Mouse (Mus musculus) embryo, embryonic 10.5 days (tissue): ENCODE results near the gene Tenm2.

Experiments used
- DNase-seq: peaks from one replicate; pipeline ENCODE4 v3.0.0-alpha.2; 2015; ENCODE audit warnings: low spot score

The Tenm2 gene

DNA sequence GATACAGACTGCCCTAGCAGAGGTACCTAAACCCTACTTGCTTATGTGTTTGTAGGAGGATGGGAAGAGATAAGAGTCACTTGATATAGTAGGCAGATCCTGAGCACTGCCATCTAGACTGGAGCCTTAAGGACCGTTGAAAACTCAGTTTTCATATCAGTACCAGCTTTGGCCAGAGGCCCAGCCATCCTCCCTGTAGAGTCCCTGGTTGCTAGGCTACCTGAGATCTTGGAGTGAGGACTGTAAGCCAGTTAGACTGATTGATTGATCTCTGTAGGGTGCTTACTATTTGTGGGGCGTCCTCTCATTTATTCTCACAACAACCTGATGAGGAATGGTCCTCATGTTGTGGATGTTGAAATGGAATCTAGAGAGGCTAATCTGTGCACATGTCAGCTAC, 1041.4 kb downstream of the Tenm2 start:
- DNase-seq = no peak

DNA sequence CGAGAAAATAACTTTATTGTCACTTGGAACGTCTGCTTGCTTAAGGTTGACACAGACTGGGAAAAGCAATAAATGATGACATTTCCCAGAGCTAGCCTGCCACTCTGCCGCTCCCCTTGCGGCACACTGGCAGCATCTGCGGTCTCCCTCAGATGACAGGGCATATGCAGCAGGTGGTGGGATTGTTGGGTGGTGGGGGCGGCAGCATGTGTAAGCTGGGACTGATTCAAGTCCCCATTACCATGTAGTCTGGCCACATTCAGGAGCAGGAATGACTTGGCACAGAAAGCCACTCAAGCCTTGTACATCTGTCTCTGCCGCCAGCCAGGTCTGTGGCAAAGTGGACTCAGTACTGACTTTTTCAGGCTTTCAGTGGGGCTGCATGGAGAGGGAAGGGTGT, 1059.7 kb downstream of the Tenm2 start:
- no peak for DNase-seq

DNA sequence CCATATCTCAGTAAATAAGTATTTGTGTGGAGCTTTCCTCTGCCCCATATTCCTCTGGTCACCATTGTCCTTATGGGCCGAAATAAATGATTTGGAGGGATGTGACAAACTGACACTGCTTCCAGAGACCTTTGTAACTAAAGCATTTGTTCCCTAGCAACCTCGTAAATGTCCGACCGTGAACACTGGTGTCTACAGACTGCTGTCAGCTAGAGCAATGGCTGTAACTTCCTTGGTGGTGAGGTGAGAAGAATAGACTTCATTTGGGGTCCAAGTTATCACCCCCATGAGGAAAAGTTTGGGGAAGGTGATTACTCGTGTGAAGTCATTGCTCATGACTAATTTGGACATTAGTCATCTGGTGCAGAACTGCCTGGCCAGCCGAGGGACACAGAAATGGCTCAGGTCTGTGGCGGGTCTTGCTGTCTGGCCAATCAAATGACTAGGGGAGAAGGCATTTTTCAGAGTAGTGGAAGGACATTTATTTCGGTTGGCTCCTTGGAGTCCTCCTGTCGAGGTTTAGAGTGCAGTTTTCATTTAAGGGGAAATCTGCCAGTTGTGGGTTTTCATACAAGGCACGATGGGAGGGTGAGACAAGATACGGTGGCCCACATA, 1062.6 kb downstream of the Tenm2 start:
- DNase-seq = no peak

DNA sequence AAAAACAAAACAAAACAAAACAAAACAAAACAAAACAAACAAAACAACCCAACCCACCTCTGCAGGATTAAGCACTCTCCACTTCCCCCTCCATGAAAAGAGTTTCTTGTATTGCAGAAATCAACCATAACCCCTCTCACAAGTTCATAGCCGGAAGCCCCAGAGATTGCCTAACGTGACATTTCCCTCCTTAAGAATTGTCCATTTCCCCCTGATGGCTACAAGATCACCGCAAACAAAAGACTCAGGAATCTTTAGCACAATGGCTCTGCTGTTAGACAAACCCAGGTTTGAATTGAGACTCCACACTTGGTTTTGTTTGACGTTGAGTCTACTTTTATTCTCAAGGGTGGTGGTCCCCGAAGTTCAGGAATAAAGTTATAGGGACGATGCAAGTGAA, 1063.2 kb downstream of the Tenm2 start:
- DNase-seq = no peak

DNA sequence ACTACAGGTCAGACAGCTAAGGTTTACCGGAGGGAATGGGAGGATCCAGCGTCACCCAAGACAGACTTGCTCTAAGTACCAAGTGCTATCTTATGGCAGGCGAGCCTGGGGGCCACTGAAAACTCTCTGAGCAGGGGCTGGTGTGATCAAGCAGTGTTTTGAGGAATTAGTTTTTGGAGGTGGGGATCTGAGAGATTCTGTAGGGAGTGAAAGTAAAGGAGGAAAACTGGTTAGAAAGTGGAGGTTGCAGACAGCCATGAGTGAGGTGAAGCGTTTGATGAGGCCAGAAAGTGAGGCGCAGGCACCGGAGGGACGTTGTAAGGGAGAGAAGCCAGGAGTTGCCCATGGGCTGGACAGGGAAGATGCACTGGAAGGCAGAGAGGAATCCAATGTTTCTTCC, 1063.8 kb downstream of the Tenm2 start:
- no peak for DNase-seq

DNA sequence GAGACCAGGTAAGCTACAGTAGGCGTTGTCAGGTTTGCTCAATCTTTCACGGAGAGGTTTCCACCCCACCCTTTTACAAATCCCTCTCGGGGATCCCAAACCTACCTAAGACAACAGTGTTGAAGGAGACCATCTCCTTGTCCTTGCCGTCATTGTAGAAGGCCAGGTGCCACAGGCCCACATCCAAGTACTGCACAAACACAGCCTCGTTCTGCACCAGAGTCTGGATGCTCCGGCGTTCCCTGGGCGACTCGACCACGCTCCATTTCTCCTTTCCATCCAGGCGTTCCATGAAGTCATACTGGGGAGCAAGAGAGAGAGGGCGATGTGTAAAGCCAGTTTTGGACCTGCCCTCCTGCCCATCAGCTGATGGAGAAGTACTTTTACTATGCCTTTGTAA, 1064.5 kb downstream of the Tenm2 start:
- DNase-seq = no peak

DNA sequence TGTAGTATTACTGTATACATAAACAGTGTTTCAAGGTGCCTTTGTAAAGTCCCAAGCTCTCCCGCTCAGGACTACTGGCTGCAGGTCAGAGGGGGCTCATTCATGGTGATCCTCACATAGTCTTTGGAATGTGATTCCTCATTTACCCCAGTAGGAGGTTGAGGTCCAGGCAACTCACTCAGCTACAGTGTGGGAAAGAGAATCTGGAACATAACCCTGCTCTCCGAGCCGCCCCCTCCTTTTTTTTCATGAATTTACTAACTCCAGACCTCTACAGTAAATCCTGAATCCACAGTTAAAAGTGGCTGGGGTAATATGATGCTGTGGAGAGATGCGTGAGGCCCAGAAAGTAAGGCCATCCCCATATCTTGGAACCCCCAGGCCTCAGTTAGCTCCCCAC, 1066.0 kb downstream of the Tenm2 start:
- no peak for DNase-seq

DNA sequence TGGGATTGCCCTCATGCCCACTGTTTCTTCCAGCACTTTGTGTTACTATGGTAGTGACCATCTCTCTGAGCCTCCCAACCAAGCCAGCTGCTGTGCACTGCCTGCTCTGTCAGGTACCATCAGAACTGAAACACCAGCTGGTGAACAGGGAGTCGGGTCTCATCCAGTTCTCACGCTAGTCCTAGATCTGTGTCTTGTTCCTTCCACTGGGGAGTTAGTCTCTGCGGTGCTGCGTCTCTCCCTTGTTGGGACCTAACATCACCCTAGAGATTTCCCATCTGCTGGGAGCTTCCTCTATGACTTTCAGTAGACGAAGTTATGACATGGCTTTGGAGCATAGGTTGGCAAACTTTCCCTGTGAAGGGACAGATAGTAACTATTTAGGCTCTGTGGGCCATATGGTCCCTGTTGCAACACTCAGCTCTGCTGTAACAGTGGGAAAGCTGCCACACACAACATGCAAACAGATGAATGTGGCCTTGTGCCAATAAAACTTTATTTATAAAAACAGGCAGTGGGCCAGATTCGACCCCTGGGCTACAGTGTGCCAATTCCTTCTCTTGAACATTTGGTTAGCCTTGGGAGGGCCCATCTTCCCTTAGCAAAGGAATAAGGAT, 1066.7 kb downstream of the Tenm2 start:
- no peak for DNase-seq

DNA sequence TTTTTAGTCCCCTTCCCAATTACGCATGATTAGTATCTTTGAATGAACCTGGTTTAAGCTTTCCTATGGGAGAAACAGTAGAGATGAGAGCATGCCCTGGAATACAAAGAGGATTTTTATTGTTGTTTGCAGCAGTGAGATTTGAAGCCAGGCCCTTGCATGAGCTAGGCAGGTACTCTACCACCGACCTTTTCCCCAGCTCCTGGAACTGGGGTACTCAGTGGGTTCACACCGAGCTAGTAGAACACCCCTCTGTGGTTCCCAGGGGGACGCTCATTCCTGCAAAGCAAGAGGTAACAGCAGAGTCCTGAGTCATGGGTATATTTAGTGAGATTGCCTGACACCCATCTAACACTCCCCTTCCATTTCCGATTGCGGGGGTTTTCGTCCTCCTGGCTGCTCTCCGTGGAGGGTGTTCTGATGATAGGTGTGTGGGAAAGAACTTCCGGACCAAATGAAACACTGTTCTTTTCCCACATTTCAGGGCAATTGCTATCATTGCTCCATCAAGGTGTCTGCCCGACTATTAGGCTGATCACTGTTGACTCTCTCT, 1067.9 kb downstream of the Tenm2 start:
- DNase-seq = no peak

DNA sequence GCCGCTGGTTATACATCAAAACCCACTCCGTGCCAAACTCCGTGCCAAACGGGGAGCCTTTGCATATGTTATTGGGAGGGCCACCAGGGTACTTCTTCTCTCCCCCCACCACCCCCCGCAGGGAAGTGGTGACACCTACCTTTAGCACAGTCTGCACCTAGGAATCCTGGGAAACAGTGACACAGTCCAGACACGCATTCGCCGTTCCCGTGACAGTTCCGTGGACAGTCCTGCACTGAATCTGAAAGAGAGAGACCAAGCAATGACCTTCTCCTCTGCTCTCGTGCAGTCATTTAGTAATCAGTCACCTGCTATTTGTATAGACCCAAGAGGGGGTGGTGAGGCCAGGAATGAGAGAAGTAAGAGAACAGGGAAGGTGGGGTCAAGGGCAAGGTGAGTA, 1072.2 kb downstream of the Tenm2 start:
- no peak for DNase-seq

DNA sequence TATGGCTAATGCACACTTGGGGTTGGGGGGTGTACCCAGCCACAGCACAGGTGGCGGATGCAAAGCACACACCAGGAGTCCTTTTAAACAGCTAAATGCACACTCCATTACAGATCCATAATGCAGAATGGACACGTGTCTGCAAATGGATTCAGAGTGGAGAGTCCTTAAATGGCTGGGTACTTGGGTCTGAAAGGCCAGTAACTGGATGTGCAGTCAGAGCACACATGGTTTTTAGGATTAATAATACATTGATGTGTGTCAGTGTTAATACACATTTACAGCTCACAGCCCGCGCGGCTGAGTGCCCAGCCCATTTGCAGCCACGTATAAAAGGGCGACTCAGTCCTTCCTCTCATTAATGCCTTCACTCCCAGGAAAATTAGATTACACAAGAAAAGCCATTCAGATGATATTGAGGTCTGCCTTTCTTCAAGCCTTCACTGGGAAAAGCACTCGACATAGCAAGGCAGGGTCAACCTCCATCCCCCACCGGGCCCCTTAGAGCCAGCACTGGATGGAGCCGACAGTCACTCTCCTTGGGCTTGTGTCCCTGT, 1073.9 kb downstream of the Tenm2 start:
- DNase-seq = no peak

DNA sequence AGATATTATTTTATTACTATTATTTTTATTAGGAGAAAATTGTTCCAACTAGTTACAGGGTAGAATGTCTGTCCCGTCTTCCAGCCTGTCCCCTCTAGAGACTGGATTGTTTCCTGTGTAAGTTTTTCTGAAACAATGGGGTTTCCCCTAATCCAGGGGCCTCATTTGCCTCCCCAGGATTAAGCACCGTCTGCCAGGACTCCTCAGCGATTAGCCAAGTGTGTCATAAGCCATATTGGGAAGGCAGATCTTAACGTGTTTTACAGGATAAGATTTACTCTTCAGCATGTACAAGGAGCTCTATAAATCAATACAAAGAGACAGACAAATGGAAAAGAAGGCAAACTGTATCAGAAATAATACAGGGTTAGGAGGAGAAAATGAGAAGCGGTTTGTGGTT, 1082.3 kb downstream of the Tenm2 start:
- DNase-seq = no peak

DNA sequence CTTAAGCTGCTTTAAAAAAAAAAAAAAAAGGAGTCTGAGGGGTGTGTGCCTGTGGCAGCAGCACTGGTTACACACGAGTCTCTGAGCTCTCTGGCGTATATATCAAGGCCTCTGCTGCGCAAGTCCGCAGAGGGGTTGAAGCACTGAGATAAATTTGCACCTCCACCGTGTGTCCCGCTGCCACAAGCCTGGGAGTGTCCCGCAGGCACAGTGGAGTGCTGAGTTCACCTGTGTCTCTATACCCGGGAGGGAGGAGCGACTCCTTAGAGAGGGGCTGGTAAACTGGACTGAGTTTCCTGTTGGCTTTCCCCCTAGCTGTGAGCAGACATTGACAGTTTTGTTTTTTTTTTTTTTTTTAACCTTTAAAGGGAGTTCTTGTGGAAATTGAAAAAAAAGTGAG, 1082.8 kb downstream of the Tenm2 start:
- DNase-seq = no peak

DNA sequence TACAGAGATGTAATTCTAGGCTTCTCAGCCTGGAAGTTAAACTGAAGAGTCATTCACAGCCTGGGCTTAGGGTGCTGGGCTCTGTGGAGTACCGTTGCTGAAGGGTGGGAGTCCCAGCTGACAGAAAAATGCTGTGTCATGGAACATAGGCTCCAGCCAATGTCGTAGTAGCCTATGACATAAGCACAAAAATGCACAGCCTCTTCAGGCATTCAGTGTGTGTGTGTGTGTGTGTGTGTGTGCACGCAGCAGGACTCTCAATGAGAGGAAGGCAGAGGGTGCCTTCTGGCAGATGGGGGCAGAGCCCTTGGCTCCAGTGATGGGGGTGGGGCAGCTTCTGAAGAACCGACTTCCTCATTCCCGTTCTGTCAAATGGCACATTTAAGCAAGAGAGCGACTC, 1083.5 kb downstream of the Tenm2 start:
- DNase-seq = peak; percentile 55

DNA sequence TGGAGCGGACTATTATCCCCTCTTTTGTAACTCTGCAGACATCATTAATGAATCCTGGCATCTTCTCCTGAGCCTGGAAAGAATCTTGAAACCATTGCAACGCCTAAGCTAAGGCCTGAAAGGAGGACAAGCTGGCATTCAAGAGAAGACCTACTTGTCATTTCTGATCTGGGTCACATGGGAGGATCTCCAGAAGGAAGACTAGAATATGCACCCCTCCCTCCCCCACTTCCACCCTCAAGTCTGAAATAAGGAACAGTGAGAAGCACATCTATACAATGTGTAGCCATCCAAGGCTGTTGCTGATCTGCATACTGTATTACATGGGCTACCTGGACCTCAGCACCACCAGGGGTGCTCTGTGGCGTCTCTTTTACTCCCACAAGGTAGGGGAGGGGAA, 1086.7 kb downstream of the Tenm2 start:
- no peak for DNase-seq

DNA sequence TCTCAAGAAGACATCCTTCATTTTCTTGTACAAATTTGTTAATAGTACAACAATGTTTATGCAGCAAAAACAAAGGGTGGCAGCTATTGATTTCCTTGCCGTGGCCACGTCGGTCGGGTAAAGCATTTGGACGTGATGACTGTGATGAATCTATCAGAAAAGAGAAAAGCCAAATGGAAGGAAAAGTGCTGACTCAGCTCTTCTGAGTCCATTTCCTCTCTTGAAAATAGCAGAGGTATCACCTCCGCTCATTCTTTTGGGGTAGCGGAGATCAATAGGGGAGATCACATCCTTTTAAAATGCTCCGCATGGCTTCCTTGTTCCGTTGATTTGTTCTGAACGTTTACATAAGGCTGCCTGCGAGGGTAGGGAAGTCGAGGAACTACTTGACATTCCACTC, 1090.7 kb downstream of the Tenm2 start:
- DNase-seq = no peak

DNA sequence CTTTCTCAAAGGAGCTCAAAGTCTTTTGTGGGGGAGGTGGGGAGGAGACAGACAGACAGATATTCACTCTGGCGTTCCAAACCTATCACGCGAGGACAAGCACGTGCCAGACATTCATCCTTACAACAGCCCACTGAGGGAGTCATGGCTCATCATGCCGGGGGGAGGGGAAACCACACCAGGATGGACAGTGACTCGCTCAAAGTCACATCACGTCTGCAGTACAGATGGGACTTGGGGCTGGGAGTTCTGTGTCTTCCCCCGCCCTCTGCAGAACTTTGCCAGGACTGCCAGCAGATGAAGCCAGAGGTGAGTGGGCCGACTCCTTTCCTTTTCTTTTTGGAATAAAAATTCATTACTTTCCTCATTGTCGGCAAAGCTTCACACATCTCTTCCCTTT, 1095.4 kb downstream of the Tenm2 start:
- DNase-seq = no peak

DNA sequence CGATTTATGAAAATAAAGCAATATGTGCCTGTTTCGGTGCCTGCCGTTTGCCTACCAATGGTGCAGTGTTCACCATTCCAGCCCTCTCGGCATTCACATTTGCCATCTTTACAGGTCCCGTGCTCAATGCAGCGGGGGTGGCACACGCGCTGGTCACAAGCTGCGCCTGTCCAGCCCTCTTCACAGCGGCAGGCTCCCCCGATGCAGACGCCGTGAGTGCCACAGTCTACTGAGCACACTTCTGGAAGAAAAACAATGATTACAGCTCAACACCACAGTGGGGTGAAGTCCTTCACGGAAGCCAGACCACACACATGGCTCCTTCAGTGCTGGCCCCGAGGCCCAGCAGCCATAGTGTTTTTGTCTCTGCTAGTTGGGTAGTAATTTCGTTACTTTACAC, 1096.2 kb downstream of the Tenm2 start:
- no peak for DNase-seq

DNA sequence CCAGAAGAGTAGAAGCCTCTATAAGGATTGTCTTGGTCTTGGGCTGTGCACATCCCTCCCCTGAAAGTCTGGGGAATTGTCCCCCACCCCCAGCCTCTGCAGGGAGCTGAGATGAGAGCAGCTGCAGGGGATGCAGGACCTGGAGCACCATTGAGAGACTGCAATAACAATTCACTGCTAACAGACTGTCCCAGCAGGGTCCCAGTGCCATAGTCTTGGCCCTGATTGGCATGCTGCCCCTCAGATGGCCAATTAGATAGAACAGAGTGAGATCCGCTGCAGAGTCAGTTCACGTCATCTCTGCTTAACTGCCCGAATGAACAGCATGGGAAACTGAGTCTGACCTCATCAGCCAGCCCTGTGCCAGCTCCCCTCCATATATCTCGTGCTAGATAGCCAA, 1097.9 kb downstream of the Tenm2 start:
- DNase-seq = no peak

DNA sequence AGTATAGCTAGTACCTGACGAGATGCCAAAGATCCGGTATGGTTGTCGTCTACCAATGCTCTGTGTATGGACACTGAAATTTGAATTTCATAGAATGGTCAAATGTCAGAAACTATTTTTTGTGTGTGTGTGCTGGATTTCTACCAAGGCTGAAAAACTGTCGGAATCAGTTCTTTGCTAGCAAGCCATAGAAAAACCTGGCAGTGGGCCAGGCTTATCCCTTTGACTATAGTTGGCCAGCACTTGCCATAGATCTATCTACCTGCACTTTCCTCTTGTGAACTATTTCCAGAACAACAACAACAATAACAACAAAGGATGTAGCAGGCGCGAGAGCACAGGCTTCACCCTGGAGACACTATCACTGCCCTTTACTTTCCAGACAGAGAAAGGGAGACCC, 1098.5 kb downstream of the Tenm2 start:
- no peak for DNase-seq

DNA sequence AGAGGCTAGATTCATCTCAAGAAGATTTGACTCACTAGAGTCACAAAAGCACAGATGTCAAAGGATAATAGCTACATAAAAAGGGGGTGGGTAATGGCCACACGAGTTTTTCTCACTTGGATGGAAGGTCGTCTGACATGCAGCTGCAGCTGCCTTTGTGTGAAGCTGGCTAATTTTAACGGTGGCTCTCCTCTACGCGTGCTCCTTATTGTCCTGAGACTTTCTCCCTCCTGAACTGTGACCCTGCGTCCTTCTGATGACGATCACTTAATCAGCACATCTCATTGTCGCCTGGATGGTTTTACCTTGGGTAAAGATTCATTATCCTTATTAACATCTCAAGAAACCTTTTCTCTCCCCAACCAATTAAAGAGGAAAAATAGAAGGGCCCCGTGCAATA, 1101.1 kb downstream of the Tenm2 start:
- DNase-seq = no peak

DNA sequence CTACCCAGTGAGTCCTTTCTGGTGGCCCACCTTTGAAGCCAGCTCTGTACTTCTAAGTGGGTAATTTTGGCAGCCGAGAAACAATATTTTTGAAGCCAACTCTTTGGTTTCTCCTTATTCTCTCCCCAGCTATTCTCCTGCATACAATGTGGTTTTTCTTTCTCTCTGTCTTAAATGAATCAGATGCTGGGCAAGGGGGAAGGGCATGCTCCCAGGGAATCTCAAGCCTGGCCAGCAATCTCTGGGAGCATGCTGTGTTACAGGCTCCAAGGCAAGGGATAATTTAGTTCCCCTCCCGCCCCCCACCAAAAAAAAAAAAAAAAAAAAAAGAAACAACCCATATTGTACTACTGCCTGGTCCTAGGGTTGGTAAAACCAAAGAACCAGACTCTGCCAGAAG, 1112.5 kb downstream of the Tenm2 start:
- DNase-seq = no peak

DNA sequence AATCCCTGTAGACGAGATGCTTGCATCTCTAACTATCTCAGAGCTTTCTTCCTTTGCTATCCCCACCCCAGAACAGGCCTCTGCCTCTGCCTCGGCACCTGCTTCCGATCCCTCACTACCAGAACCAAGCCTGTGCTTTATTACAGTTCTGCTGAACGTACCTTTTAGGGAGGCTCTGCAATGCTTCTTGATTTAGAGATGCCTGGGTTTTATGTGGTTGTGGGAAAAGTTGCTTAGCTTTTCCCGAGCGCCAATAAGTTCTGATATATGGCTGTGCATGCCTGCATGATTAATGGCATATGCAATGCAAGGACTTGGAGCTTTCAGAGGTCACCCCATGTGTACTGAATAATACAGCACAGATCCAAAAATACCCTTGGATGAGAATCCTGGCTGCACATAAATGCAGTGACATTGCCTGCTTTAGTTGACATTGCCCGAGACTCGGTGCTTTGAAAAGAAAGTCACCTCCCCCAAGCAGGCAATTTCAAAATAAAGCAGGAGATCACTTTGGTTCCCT, 1114.3 kb downstream of the Tenm2 start:
- DNase-seq = no peak
